Mouse (Mus musculus) ES-E14 (cell line): ENCODE results near the gene Cbx3. TPM values are rescaled to one million over a fixed set of nuclear protein-coding genes. Genes with fewer than 3 reads are reported as not detected.

Experiments used
- DNase-seq: peaks from one replicate; pipeline ENCODE4 v3.0.0-alpha.2; 2013; ENCODE audit warnings: low read depth, low spot score
- H3K27ac ChIP-seq: 2 replicates; pipeline ENCODE4 v1.5.1; 2012; ENCODE audit warnings: low read depth, mild to moderate bottlenecking, low read length, moderate library complexity, mixed read lengths; ENCODE audit not compliant: poor library complexity, insufficient read depth, severe bottlenecking
- H3K36me3 ChIP-seq: 2 replicates; pipeline ENCODE4 v1.6.1; 2012; ENCODE audit warnings: mild to moderate bottlenecking, low read length, moderate library complexity, mixed read lengths; ENCODE audit not compliant: control insufficient read depth, poor library complexity, insufficient read depth, severe bottlenecking
- H3K4me1 ChIP-seq, 2 experiments: fragments of 150-350 bp in 1 of 2; sonication (generic) in 1 of 2; 2 replicates each; pipeline ENCODE4 v1.6.1; 2012; ENCODE audit warnings: low read length in 2 of 2, mild to moderate bottlenecking in 1 of 2, mixed read lengths in 1 of 2; ENCODE audit not compliant: control insufficient read depth in 2 of 2, insufficient read depth in 2 of 2, poor library complexity in 1 of 2
- H3K4me3 ChIP-seq, 2 experiments: fragments of 150-350 bp in 1 of 2; sonication (generic) in 1 of 2; 2 replicates each; pipeline ENCODE4 v1.5.1; 2012; ENCODE audit warnings: low read length in 2 of 2, low read depth in 1 of 2, mild to moderate bottlenecking in 1 of 2, mixed read lengths in 1 of 2; ENCODE audit not compliant: insufficient read depth in 1 of 2, poor library complexity in 1 of 2, severe bottlenecking in 1 of 2
- H3K9ac ChIP-seq: 2 replicates; pipeline ENCODE4 v1.6.1; 2012; ENCODE audit warnings: low read depth, mild to moderate bottlenecking, low read length, mixed read lengths; ENCODE audit not compliant: poor library complexity, insufficient read depth, severe bottlenecking
- H3K9me3 ChIP-seq: fragments of 150-350 bp; sonication (generic); 2 replicates; pipeline ENCODE4 v1.6.1; 2012; ENCODE audit warnings: low read depth, mild to moderate bottlenecking, low read length; ENCODE audit not compliant: control insufficient read depth, insufficient read depth
- CHD2 ChIP-seq: IDR thresholded peaks from 2 replicates; pipeline ENCODE4 v1.6.1; 2014; ENCODE audit warnings: mild to moderate bottlenecking, low read depth, low read length, inconsistent platforms
- HCFC1 ChIP-seq: IDR thresholded peaks from 2 replicates; pipeline ENCODE4 v1.6.1; 2012; ENCODE audit warnings: low read length, inconsistent platforms, borderline replicate concordance; ENCODE audit not compliant: insufficient read depth
- MAFK ChIP-seq: IDR thresholded peaks from 2 replicates; pipeline ENCODE4 v1.6.1; 2014; ENCODE audit warnings: mild to moderate bottlenecking, low read depth, low read length, inconsistent platforms; ENCODE audit not compliant: insufficient read depth
- ZC3H11A ChIP-seq: IDR thresholded peaks from 2 replicates; pipeline ENCODE4 v1.6.1; 2012; ENCODE audit warnings: low read depth, mild to moderate bottlenecking, inconsistent platforms, low read length, borderline replicate concordance
- ZNF384 ChIP-seq: IDR thresholded peaks from 2 replicates; pipeline ENCODE4 v1.6.1; 2012; ENCODE audit warnings: low read depth, low read length, inconsistent platforms
- in situ Hi-C, 2 experiments: fragments of 600-800 bp; cut with MboI; formaldehyde crosslinking; loops; one replicate each; pipeline ENCODE4 v1.15.1; 2025; ENCODE audit warnings: low sequenced_read_pairs in 2 of 2, inconsistent platforms in 1 of 2; ENCODE audit not compliant: unreplicated experiment in 2 of 2
- total RNA-seq: library from RNA; depleted of rRNA; stranded (reverse); fragments of 300-350 nt; gene quantifications from 2 replicates; pipeline ENCODE4 v1.2.3, GENCODE M21; 2012

Gene Cbx3
- total RNA-seq, 1 experiment = 177 TPM

DNA sequence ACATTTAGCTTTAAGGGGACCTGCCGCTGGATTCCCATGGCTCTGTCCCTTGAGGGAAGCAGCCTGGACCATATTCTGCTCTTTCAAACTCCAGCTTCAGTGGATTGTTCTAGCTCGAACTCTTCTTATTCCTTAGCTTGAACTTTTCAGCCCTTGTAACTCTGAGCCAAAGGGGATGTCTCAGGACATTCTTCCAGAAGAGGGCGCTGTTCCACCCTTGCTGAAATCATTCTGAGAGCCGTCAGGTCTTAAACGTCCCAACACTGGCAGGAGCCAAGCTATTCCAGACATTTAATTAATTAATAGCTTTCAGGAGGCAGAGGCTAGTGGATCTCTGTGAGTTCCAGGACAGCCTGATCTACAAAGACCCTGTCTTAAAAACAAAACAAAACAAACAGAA is 39.9 kb downstream of the Cbx3 start:
- no peaks in the 10 kb centered on the region for H3K36me3 ChIP-seq
- H3K4me1 ChIP-seq = peaks cover 0 to 22% of the 10 kb centered on the region in 2 experiments; a peak in 3 of 4 replicates
- H3K9me3 ChIP-seq = no peaks in the 10 kb centered on the region
- H3K9ac ChIP-seq = no peak overlapping the region
- TF ChIP-seq ZNF384 (no peak), ZC3H11A (peak; percentile 36; the same call in 1 of the 2 replicates)
- H3K4me3 ChIP-seq = no peak overlapping the region
- in situ Hi-C loops = no loop called here
- H3K27ac ChIP-seq = no peak overlapping the region
- DNase-seq = peak; percentile 83

DNA sequence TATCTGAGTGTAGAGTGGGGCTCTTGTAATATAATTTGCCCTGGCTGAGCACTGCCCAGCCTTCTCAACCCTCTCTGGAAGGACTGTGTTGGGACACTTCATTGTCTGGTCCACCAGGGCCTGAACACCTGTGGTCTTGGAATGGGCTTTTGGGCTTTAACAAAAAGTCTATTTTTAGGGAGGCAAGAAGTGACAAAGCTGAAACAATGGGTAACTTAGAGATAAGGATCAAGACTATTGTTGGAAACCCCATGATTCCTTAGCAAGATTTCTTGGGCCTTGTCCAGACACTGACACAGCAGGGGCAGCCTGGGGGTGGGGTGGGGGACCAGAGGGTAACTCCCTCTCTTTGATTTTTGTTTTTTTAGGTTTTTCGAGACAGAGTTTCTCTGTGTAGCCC is 40.8 kb downstream of the Cbx3 start:
- Histone ChIP-seq H3K27ac (no peak overlapping the region), H3K9ac (no peak overlapping the region), H3K4me1 (peaks cover 0 to 20% of the 10 kb centered on the region in 2 experiments; a peak in 3 of 4 replicates), H3K9me3 (no peaks in the 10 kb centered on the region), H3K36me3 (no peaks in the 10 kb centered on the region), H3K4me3 (no peak overlapping the region)
- in situ Hi-C loops = no loop called here
- DNase-seq = peak; percentile 51
- no peak for TF ChIP-seq CHD2

DNA sequence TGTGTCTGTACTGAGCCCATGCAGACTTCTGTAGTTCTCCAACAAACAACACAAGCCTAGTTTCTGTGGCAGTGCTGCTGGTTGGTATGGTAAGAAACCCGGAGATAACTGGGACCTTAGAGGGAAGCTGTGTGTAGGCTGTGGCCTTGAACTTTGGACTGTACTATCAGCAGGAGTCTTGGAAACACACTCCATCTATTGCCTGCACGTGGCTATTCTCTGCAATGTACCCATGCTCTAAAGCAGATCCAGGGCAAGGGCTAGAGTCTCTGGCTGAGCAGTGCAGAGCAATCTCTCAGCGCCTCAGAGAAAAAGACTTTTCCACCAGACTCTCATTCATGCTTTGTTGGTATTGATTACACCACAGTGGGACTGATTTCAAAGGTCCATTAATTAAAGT is 43.6 kb downstream of the Cbx3 start:
- in situ Hi-C loops = no loop called here
- no peak overlapping the region for H3K4me3 ChIP-seq
- TF ChIP-seq ZC3H11A (no peak), ZNF384 (no peak), HCFC1 (no peak), MAFK (no peak), CHD2 (no peak)
- no peaks in the 10 kb centered on the region for H3K9me3 ChIP-seq
- H3K9ac ChIP-seq = no peak overlapping the region
- no peak for DNase-seq
- H3K27ac ChIP-seq = no peak overlapping the region
- H3K36me3 ChIP-seq = no peaks in the 10 kb centered on the region
- H3K4me1 ChIP-seq = peaks cover 0 to 10% of the 10 kb centered on the region in 2 experiments; a peak in 3 of 4 replicates

DNA sequence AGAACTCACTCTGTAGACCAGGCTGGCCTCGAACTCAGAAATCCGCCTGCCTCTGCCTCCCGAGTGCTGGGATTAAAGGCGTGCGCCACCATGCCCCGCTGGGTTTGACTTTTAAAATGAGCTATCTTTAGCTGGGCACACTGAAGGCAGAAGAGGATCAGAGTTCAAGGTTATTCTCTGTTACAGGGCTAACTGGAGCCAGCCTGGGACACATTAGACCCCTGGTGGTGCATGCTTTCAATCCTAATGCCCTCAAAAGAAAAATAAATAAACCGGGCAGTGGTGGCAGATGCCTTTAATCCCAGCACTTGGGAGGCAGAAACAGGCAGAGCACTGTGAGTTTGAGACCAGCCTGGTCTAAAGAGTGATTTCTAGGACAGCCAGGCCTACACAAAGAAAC is 44.7 kb downstream of the Cbx3 start:
- Histone ChIP-seq H3K36me3 (no peaks in the 10 kb centered on the region), H3K9ac (no peak overlapping the region), H3K4me1 (peaks cover 0 to 9% of the 10 kb centered on the region in 2 experiments; a peak in 2 of 4 replicates), H3K9me3 (no peaks in the 10 kb centered on the region), H3K27ac (no peak overlapping the region), H3K4me3 (no peak overlapping the region)
- TF ChIP-seq ZNF384 = no peak
- TF ChIP-seq HCFC1 = no peak
- TF ChIP-seq MAFK = no peak
- TF ChIP-seq ZC3H11A = no peak
- in situ Hi-C loops = no loop called here
- no peak for DNase-seq

DNA sequence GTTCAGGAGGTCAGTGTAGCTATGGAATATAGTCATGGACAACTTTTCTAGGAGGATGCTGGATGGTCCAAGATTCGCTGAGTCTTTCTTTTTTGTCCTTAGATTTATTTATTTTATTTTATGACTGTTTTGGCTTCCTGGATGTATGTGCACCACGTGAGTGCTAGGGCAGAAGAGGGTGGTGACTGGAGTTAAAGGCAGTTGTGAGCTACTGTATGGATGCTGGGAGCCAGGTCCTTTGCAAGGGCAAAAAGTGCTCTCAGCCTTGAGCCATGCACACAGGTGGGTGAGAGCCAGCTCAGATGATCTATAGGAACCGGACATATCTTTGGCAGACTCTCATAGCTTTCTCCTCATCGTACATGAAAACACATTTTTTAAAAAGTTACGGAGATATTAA is 53.1 kb downstream of the Cbx3 start:
- in situ Hi-C loops = no loop called here
- Histone ChIP-seq H3K36me3 (no peaks in the 10 kb centered on the region), H3K9ac (no peak overlapping the region; the same call in 1 of the 2 replicates), H3K4me3 (peak overlapping the region; percentile 62 to 91), H3K9me3 (no peaks in the 10 kb centered on the region), H3K4me1 (peaks cover 0 to 5% of the 10 kb centered on the region in 2 experiments; a peak in 2 of 4 replicates), H3K27ac (no peak overlapping the region)
- no peak for DNase-seq
- TF ChIP-seq CHD2 = no peak
- TF ChIP-seq ZC3H11A = no peak
- TF ChIP-seq HCFC1 = no peak
- no peak for TF ChIP-seq ZNF384
- TF ChIP-seq MAFK = 0 out of 2 replicates have a peak, but pooled peaks have one; percentile 9
